Mouse (Mus musculus): ENCODE data around the gene Aasdh. TPM values are rescaled to one million over a fixed set of nuclear protein-coding genes. Genes with fewer than 3 reads are reported as not detected.

Gene Aasdh
- polyA plus RNA-seq, 1 experiment from 2014 or later, result 27.6 TPM

Other genes with a start within 250 kb of the Aasdh start
- 16.5 and 21.6 TPM in 2 replicates for gene C530008M17Rik, start 249.0 kb downstream of the Aasdh start, polyA plus RNA-seq (2014; fragmentation: Nextera tagmentation; extraction: Ambion mirVana)
- gene Paics, start 45.8 kb upstream of the Aasdh start, polyA plus RNA-seq (2014; fragmentation: Nextera tagmentation; extraction: Ambion mirVana), result 244 and 254 TPM in 2 replicates
- 29.1 and 31.6 TPM in 2 replicates for gene Ppat, start 46.1 kb upstream of the Aasdh start, polyA plus RNA-seq (2014; fragmentation: Nextera tagmentation; extraction: Ambion mirVana)
- 105 and 113 TPM in 2 replicates for gene Srp72, start 69.2 kb upstream of the Aasdh start, polyA plus RNA-seq (2014; fragmentation: Nextera tagmentation; extraction: Ambion mirVana)
- not detected in 2 replicates for gene Arl9, start 98.5 kb upstream of the Aasdh start, polyA plus RNA-seq (2014; fragmentation: Nextera tagmentation; extraction: Ambion mirVana)
- gene Thegl, start 110.5 kb upstream of the Aasdh start, polyA plus RNA-seq (2014; fragmentation: Nextera tagmentation; extraction: Ambion mirVana), result 0.14 and 0.22 TPM in 2 replicates
- gene Hopx, start 209.6 kb upstream of the Aasdh start, polyA plus RNA-seq (2014; fragmentation: Nextera tagmentation; extraction: Ambion mirVana), result 0.84 and 1.2 TPM in 2 replicates

Data from stomach, embryonic 14.5 days (tissue).